Mouse (Mus musculus): ENCODE data around the gene Rasa2. TPM values are rescaled to one million over a fixed set of nuclear protein-coding genes. Genes with fewer than 3 reads are reported as not detected.

Gene Rasa2
- polyA plus RNA-seq, 1 experiment from 2014 or later, result 2.6 TPM

DNA sequence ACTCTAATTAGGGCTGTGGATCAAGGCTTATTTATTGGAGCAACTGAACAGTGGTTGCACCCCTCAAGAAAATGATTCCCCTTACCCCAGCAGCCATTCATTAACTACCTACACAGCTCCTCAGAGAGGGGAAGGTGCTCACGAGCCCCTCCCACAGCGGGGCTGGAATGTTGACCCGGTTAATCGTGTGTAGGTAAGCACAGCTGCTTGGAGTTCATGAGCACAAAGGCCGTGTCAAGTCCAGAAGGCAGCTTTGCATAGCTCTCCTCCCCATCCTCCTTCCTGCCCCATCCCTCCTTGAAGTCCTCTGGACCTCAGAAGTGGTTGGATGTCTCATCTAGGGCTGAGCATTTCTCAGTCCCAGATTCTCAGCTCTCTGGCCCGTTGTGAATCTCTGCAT is 3.8 kb upstream of the Rasa2 start:
- ATAC-seq (ENCODE audit: low read depth), result no peak
- 57% methylated on average over 6 of the region's 6 CpGs for WGBS (ENCODE audit: insufficient replicate concordance)
- peaks cover 18% of the 10 kb centered on the region for H3K27me3 ChIP-seq (ENCODE audit: control insufficient read depth, insufficient read depth, low read depth, low read length)

DNA sequence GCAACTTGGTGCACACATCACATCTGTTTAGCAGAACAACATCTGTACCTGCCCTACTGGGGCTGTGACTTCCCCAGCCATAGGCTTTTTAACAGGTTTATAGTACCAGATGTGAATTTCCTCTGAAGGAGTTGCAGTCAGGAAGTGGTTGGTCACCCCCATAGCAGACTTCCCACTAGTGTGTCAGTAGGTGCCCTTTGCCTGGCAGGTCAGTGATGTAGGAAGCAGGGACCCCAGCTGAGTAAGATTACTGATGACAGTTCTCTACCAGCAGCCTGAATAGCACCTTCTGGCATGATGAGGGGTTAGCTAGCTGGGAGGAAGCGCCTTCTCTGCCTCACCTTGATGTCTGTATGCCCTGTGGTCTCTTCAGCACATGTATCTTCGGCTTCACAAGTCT is 2.4 kb upstream of the Rasa2 start:
- Histone ChIP-seq H3K4me1 (ENCODE audit: control insufficient read depth, low read depth, low read length) (peaks cover 13% of the 10 kb centered on the region), H3K27ac (ENCODE audit: low read length) (no peak overlapping the region), H3K9me3 (replicated peaks; ENCODE audit: control insufficient read depth, low read length) (no peaks in the 10 kb centered on the region), H3K9ac (ENCODE audit: low read depth, low read length) (no peak overlapping the region), H3K4me3 (ENCODE audit: low read depth, low read length) (no peak overlapping the region), H3K36me3 (ENCODE audit: control insufficient read depth, insufficient read depth) (no peaks in the 10 kb centered on the region), H3K27me3 (ENCODE audit: control insufficient read depth, insufficient read depth, low read depth, low read length) (peaks cover 22% of the 10 kb centered on the region), H3K4me2 (ENCODE audit: low read depth, low read length) (no peak overlapping the region)
- ATAC-seq (ENCODE audit: low read depth), result no peak
- 50% methylated on average over 2 of the region's 2 CpGs for WGBS (ENCODE audit: insufficient replicate concordance)

More for the DNA sequence above, 3.8 kb upstream of the Rasa2 start:
- Histone ChIP-seq H3K9ac (ENCODE audit: low read depth, low read length) (no peak overlapping the region), H3K36me3 (ENCODE audit: control insufficient read depth, insufficient read depth) (no peaks in the 10 kb centered on the region), H3K9me3 (replicated peaks; ENCODE audit: control insufficient read depth, low read length) (no peaks in the 10 kb centered on the region), H3K4me3 (ENCODE audit: low read depth, low read length) (no peak overlapping the region), H3K27ac (ENCODE audit: low read length) (no peak overlapping the region), H3K4me2 (ENCODE audit: low read depth, low read length) (no peak overlapping the region), H3K4me1 (ENCODE audit: control insufficient read depth, low read depth, low read length) (peaks cover 13% of the 10 kb centered on the region)

DNA sequence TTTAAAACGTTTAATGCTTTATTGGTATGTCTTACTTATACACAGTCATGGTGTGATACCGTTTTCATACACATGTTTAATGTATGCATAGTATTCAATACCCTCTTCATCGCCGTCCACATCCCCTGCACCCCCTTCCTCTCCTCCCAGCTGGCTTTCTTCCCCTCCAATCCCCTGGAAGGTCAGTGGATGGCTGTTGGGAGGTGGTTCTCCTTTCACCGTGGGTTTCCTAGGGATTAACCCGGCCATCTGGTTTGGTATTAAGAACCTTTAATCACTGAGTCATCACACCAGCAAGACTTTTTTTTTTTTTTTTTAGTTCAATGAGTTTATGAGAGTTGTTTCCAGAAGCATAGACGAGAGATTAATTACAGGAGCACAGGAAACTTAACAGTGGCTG is 1.3 kb upstream of the Rasa2 start:
- Histone ChIP-seq H3K4me3 (ENCODE audit: low read depth, low read length) (no peak overlapping the region), H3K4me1 (ENCODE audit: control insufficient read depth, low read depth, low read length) (peaks cover 13% of the 10 kb centered on the region), H3K27ac (ENCODE audit: low read length) (no peak overlapping the region), H3K9ac (ENCODE audit: low read depth, low read length) (no peak overlapping the region), H3K27me3 (ENCODE audit: control insufficient read depth, insufficient read depth, low read depth, low read length) (peaks cover 22% of the 10 kb centered on the region), H3K36me3 (ENCODE audit: control insufficient read depth, insufficient read depth) (no peaks in the 10 kb centered on the region), H3K9me3 (replicated peaks; ENCODE audit: control insufficient read depth, low read length) (no peaks in the 10 kb centered on the region), H3K4me2 (ENCODE audit: low read depth, low read length) (no peak overlapping the region)
- no peak for ATAC-seq (ENCODE audit: low read depth)
- 49% methylated on average over 7 of the region's 7 CpGs for WGBS (ENCODE audit: insufficient replicate concordance)

DNA sequence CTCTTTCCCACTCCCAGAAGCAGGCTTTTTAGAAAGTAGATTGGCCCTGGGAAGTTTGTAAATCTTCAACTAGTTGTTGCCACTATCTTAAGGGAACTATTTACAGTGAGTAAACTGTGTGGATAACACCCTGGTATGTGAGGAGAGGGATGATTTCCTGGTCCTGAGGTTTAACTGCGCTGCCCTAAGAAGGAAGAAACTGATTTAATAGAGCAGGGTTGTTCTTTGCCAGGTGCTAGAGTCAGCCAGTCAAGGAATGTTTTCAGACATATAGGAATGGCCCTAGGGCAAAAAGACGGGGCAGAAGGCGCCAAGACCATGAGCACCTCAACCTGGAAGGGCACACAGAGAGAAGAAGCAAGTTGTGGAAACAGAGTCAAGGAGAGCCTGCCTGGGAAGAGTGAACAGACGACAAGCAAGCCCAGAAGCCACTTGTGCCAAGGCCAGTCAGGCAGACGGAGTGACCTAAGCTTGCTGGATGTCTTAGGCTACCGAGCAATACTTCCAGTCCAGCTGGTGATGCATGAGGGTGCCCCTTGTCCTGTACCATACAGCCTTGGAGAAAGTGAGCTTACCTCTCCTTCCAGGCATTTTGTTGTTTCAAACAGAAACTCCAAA is 765 bp upstream of the Rasa2 start:
- Histone ChIP-seq H3K27ac (ENCODE audit: low read length) (no peak overlapping the region), H3K9ac (ENCODE audit: low read depth, low read length) (no peak overlapping the region; the same call in 1 of the 2 replicates), H3K4me1 (ENCODE audit: control insufficient read depth, low read depth, low read length) (peaks cover 18% of the 10 kb centered on the region), H3K9me3 (replicated peaks; ENCODE audit: control insufficient read depth, low read length) (no peaks in the 10 kb centered on the region), H3K4me2 (ENCODE audit: low read depth, low read length) (peak overlapping the region; percentile 93), H3K4me3 (ENCODE audit: low read depth, low read length) (no peak overlapping the region; the same call in 1 of the 2 replicates), H3K27me3 (ENCODE audit: control insufficient read depth, insufficient read depth, low read depth, low read length) (peaks cover 22% of the 10 kb centered on the region), H3K36me3 (ENCODE audit: control insufficient read depth, insufficient read depth) (no peaks in the 10 kb centered on the region)
- no peak for ATAC-seq (ENCODE audit: low read depth)
- WGBS (ENCODE audit: insufficient replicate concordance), result 54% methylated on average over 6 of the region's 6 CpGs

DNA sequence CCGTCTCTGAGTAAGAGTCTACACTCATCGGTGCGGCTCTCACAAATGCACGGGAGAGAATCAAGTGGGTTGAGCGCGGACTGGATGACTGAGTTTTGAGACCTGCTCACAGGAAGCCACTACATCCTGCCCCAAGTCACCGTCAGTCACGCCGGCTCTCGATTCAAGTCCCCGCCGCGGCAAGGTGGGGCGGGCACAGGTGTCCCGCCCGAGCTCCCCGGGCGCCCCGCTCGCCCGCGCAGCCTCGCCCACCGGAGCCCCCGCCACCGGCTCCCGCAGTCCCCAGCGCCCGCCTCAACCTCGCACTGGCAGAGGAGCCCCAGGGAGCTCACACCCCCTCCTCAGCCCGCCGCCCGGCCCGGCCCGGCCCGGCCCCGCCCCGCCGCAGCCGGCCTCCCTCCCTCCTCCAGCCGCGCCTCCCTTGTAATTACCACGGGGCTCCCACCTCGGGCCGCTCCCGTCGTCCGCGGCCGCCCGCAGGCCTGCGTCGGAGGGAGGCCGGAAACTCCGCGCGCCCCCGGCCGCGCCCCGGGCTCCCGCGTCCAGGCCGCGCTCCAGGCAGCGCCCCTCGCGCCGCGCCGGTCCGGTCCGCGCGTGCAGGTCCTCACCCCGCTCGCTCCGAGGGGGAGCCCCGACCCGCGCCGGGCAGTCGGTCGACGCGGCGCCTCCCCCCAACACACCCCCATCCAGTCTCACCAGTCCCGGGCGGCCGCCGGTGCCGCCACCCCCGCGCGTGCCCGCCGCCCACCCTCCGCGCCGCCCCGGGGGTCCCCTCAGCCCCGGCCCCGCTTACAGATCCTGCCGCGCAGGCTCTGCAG is 637 bp downstream of the Rasa2 start:
- H3K27ac ChIP-seq (ENCODE audit: low read length), result peak overlapping the region; percentile 73
- no peaks in the 10 kb centered on the region for H3K9me3 ChIP-seq (replicated peaks; ENCODE audit: control insufficient read depth, low read length)
- peak overlapping the region; percentile 79 for H3K4me3 ChIP-seq (ENCODE audit: low read depth, low read length)
- H3K27me3 ChIP-seq (ENCODE audit: control insufficient read depth, insufficient read depth, low read depth, low read length), result peaks cover 22% of the 10 kb centered on the region
- H3K9ac ChIP-seq (ENCODE audit: low read depth, low read length), result peak overlapping the region; percentile 80
- under 1% methylated on average over 67 of the region's 105 CpGs for WGBS (ENCODE audit: insufficient replicate concordance)
- peak overlapping the region; percentile 93 for H3K4me2 ChIP-seq (ENCODE audit: low read depth, low read length)
- H3K4me1 ChIP-seq (ENCODE audit: control insufficient read depth, low read depth, low read length), result peaks cover 18% of the 10 kb centered on the region
- no peaks in the 10 kb centered on the region for H3K36me3 ChIP-seq (ENCODE audit: control insufficient read depth, insufficient read depth)
- ATAC-seq (ENCODE audit: low read depth), result peak; percentile 71

DNA sequence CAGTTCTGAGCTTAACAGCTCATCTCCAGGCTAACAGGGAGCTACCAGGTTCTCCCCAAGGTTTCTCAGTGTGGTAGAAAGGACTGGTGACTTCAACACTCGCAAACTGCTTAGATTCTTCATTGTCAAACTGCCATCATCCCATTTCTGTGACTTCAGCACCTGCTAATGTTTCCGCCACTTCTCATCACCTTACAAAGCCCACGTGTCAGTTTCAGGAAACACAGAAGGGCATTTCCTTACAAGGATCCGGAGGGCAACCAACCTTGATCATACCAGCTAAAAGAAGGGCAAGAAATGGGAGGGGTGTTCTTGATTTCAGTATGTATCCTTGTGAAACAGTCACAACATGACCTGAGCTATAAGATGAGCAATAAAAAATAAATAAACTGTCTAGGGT is 2.3 kb downstream of the Rasa2 start:
- no peak overlapping the region for H3K9ac ChIP-seq (ENCODE audit: low read depth, low read length)
- peaks cover 19% of the 10 kb centered on the region for H3K27me3 ChIP-seq (ENCODE audit: control insufficient read depth, insufficient read depth, low read depth, low read length)
- H3K4me1 ChIP-seq (ENCODE audit: control insufficient read depth, low read depth, low read length), result peaks cover 18% of the 10 kb centered on the region
- H3K36me3 ChIP-seq (ENCODE audit: control insufficient read depth, insufficient read depth), result no peaks in the 10 kb centered on the region
- H3K4me3 ChIP-seq (ENCODE audit: low read depth, low read length), result no peak overlapping the region
- no peak overlapping the region for H3K27ac ChIP-seq (ENCODE audit: low read length)
- WGBS (ENCODE audit: insufficient replicate concordance), result 52% methylated on average over 4 of the region's 4 CpGs
- no peak for ATAC-seq (ENCODE audit: low read depth)
- no peaks in the 10 kb centered on the region for H3K9me3 ChIP-seq (replicated peaks; ENCODE audit: control insufficient read depth, low read length)
- H3K4me2 ChIP-seq (ENCODE audit: low read depth, low read length), result no peak overlapping the region

DNA sequence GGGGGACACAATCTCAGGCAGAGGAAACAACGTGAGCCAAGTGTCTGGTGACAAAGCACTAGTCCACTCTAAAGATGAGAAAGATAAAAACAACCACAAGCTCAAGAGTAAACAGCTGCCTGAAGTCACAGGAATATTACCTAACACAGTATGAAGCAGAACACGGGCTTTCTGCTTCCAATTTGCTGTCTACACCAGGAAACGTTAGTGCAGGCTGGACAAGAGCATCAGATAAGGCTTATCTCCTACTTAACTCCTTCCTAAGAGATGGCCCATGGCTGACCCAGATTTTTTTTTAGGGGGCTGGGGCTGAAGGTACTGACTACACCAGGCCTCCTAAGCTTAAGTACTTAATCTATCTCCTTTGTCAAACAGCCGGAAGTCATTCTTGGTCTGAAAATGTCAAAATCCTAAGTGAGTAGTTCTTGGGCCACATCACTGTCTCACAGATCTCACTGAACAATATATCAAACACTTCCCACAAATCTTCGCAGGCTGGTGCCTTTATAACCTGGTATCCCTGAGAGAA is 3.8 kb downstream of the Rasa2 start:
- Histone ChIP-seq H3K4me2 (ENCODE audit: low read depth, low read length) (no peak overlapping the region), H3K4me1 (ENCODE audit: control insufficient read depth, low read depth, low read length) (peaks cover 18% of the 10 kb centered on the region), H3K27me3 (ENCODE audit: control insufficient read depth, insufficient read depth, low read depth, low read length) (peaks cover 19% of the 10 kb centered on the region), H3K9ac (ENCODE audit: low read depth, low read length) (no peak overlapping the region), H3K4me3 (ENCODE audit: low read depth, low read length) (no peak overlapping the region), H3K36me3 (ENCODE audit: control insufficient read depth, insufficient read depth) (no peaks in the 10 kb centered on the region), H3K9me3 (replicated peaks; ENCODE audit: control insufficient read depth, low read length) (no peaks in the 10 kb centered on the region), H3K27ac (ENCODE audit: low read length) (no peak overlapping the region)
- no peak for ATAC-seq (ENCODE audit: low read depth)
- WGBS (ENCODE audit: insufficient replicate concordance), result 13% methylated on average over 5 of the region's 5 CpGs

DNA sequence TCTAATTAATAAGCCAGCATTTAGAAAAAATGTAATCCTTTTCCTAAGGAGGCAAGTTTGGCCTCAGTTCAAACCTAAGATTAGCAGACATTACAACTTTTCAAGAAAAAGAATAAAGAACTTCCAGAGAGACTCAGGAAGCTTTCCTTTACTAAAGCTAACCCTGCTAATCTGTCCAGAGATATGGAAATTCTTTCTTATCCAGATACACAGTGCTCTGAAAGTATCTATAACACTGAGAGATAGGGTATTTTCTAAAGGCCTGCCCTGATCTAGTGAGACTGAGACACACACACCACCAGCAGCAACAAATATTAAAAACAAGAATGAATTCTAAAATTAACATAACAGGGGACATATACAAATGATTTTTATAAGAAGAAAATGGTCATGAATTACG is 4.4 kb downstream of the Rasa2 start:
- H3K27me3 ChIP-seq (ENCODE audit: control insufficient read depth, insufficient read depth, low read depth, low read length), result peaks cover 14% of the 10 kb centered on the region
- H3K4me1 ChIP-seq (ENCODE audit: control insufficient read depth, low read depth, low read length), result peaks cover 14% of the 10 kb centered on the region
- no peak for ATAC-seq (ENCODE audit: low read depth)
- no peak overlapping the region for H3K4me3 ChIP-seq (ENCODE audit: low read depth, low read length)
- H3K9me3 ChIP-seq (replicated peaks; ENCODE audit: control insufficient read depth, low read length), result no peaks in the 10 kb centered on the region
- no peak overlapping the region for H3K4me2 ChIP-seq (ENCODE audit: low read depth, low read length)
- 43% methylated on average over 1 of the region's 1 CpGs for WGBS (ENCODE audit: insufficient replicate concordance)
- no peak overlapping the region for H3K9ac ChIP-seq (ENCODE audit: low read depth, low read length)
- no peak overlapping the region for H3K27ac ChIP-seq (ENCODE audit: low read length)
- H3K36me3 ChIP-seq (ENCODE audit: control insufficient read depth, insufficient read depth), result no peaks in the 10 kb centered on the region

Measured in liver, embryonic 16.5 days (tissue).